Mouse (Mus musculus) ZHBTc4 (cell line): ENCODE results near the gene Rnf214.

Experiments
- DNase-seq: peaks from one replicate; pipeline ENCODE4 v3.0.0-alpha.2; 2011; ENCODE audit warnings: low read depth, low spot score

Gene Rnf214

DNA sequence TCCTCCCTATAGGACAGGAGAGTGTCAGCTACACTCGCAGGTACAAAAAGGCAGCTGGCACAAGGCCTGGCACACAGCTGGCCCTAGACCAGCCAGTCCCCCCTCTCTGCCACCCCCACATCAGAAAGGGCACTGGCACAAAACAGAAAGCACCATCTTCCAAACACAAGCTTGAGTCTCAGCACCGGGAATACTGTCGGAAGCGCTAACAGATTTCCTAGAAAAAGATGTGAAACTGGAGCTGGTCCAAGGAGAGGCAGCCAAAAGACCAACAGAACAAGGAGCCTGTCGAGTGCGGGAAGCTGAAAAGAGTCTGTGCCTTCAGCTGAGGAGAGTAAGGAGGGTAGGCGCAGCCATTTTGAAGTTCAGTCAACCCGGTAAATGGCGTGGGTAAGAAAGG, 91.6 kb downstream of the Rnf214 start:
- DNase-seq: no peak
